Mouse (Mus musculus) E14TG2a.4 (cell line): ENCODE data around the gene Ctdspl2.

ENCODE experiments used
- CTCF ChIP-seq: conservative IDR thresholded peaks from 2 replicates; pipeline ENCODE4 v1.5.1; 2014; ENCODE audit warnings: low read length
- NANOG ChIP-seq: IDR thresholded peaks from 2 replicates; pipeline ENCODE4 v1.6.1; 2014; ENCODE audit warnings: borderline replicate concordance, low read length, mixed read lengths
- POU5F1 ChIP-seq: IDR thresholded peaks from 2 replicates; pipeline ENCODE4 v1.6.1; 2014; ENCODE audit warnings: low read length, borderline replicate concordance

DNA sequence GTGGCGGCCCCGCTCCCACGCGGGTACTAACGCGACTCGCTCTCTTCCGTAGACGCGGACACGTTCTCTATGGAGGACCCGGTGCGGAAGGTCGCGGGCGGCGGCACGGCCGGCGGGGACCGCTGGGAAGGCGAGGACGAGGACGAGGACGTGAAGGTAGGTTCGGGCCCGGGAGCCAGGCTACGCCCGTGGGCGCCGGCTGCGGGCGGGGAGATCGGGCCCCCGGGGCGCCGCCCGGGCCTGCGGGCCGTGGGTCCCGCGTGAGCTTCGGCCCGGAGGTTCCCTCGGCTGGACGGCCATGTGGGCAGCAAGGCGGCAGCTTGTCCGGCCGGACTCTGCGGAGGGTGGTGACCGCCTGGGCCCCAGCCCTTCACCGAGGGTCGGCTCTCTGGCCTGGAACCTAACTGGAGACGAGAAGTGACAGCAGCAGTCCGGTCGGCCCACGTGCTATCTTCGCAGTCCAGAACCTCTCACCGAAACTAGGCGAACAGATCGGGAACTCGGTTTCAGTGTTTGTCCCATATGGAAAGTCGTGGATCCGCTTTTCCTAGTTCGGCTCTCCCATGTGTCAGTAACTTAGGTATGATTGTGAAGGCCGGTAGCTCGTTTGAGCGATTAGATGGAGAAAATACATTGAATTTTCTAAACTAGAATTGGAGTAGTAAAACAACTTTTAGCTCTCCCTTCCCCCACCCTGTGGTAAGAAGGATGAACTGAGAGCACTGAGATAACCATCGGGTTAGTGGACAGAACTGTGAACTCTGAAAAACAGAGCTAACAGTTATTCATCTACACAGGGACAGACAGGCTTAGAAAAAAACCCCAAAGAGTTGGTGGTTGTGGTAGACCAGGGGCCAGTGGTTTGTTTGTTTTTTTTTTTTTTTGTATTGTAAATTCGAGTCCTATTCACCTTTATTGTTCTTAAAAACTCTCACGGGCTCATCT is 73.2 kb downstream of the Ctdspl2 start:
- TF ChIP-seq CTCF (no peak), NANOG (no peak), POU5F1 (no peak)
